Mouse (Mus musculus): ENCODE results near the gene Hcfc1.

Hcfc1 gene

GRCm38 (mm10) chrX:73966248-73967176 is at the start of gene Hcfc1:
TSS of gene Hcfc1 (minus strand) at chrX:73966357.
- DNase-seq = peak; percentile 85 to 89

- no peak for DNase-seq
Measured at GRCm38 (mm10) chrX:74014597-74014996, 48.4 kb upstream of the Hcfc1 start.

GRCm38 (mm10) chrX:74008063-74008462 is 41.9 kb upstream of the Hcfc1 start:
- no peak for DNase-seq

GRCm38 (mm10) chrX:74006401-74006800 is 40.2 kb upstream of the Hcfc1 start:
- DNase-seq = no peak

GRCm38 (mm10) chrX:74003644-74004043 is 37.5 kb upstream of the Hcfc1 start:
- no peak for DNase-seq

GRCm38 (mm10) chrX:74001024-74001423 is 34.9 kb upstream of the Hcfc1 start:
- DNase-seq = no peak

GRCm38 (mm10) chrX:73998911-73999869 is 33.0 kb upstream of the Hcfc1 start:
- no peak for DNase-seq

GRCm38 (mm10) chrX:73977783-73978182 is 11.6 kb upstream of the Hcfc1 start:
- no peak for DNase-seq

GRCm38 (mm10) chrX:73976283-73976682 is 10.1 kb upstream of the Hcfc1 start:
- no peak for DNase-seq

GRCm38 (mm10) chrX:73972774-73973173 is 6.6 kb upstream of the Hcfc1 start:
- no peak for DNase-seq

GRCm38 (mm10) chrX:73970781-73971180 is 4.6 kb upstream of the Hcfc1 start:
- DNase-seq = no peak

GRCm38 (mm10) chrX:73969729-73970128 is 3.6 kb upstream of the Hcfc1 start:
- DNase-seq = no peak

GRCm38 (mm10) chrX:73969167-73969566 is 3.0 kb upstream of the Hcfc1 start:
- no peak for DNase-seq

- DNase-seq = peak; percentile 80 to 88
Measured at GRCm38 (mm10) chrX:73967177-73968075, 1.3 kb upstream of the Hcfc1 start.

GRCm38 (mm10) chrX:73965307-73965706 is 850 bp downstream of the Hcfc1 start:
- DNase-seq = peak; percentile 70 to 82

- peak; percentile 22 to 47 for DNase-seq
Measured at GRCm38 (mm10) chrX:73964363-73964762, 1.8 kb downstream of the Hcfc1 start.

- no peak for DNase-seq
Measured at GRCm38 (mm10) chrX:73954988-73955387, 11.2 kb downstream of the Hcfc1 start.

GRCm38 (mm10) chrX:73952603-73953002 is 13.6 kb downstream of the Hcfc1 start:
- DNase-seq = no peak

- DNase-seq = peak in 1 of 2 experiments; percentile 14
Measured at GRCm38 (mm10) chrX:73949341-73949740, 16.8 kb downstream of the Hcfc1 start.

GRCm38 (mm10) chrX:73948647-73949046 is 17.5 kb downstream of the Hcfc1 start:
- peak; percentile 42 to 43 for DNase-seq

GRCm38 (mm10) chrX:73946896-73947295 is 19.3 kb downstream of the Hcfc1 start:
- no peak for DNase-seq

GRCm38 (mm10) chrX:73942294-73942693 is 23.9 kb downstream of the Hcfc1 start:
- DNase-seq = no peak

Data from thymus, postnatal 36 days (tissue).